Mouse (Mus musculus) stomach, postnatal 0 days (tissue): ENCODE measurements around the gene Cox10. TPM values are rescaled to one million over a fixed set of nuclear protein-coding genes. Genes with fewer than 3 reads are reported as not detected.
A peak's percentile ranks its signal among the peaks of the same experiment; 100 is the strongest.

Experiments
- ATAC-seq: fragments of 200-750 bp; cut with Nextera tagmentation; 2 replicates; pipeline ENCODE4 v1.8.0; 2017; ENCODE audit not compliant: low FRiP score, low TSS enrichment
- DNase-seq: peaks from one replicate; pipeline ENCODE4 v3.0.0-alpha.2; 2016; ENCODE audit warnings: low spot score
- H3K27ac ChIP-seq: fragments of 300-500 bp; sonication (generic); replicated peaks from 2 replicates; pipeline ENCODE4 v1.5.1; 2014; ENCODE audit warnings: mild to moderate bottlenecking, control low read depth
- H3K27me3 ChIP-seq: fragments of 300-500 bp; sonication (generic); 2 replicates; pipeline ENCODE4 v1.6.1; 2014; ENCODE audit warnings: low read length; ENCODE audit not compliant: control insufficient read depth, insufficient read depth
- H3K36me3 ChIP-seq: fragments of 300-500 bp; sonication (generic); 2 replicates; pipeline ENCODE4 v1.6.1; 2014; ENCODE audit warnings: low read length, mixed read lengths; ENCODE audit not compliant: control insufficient read depth, insufficient read depth
- H3K4me1 ChIP-seq: fragments of 300-500 bp; sonication (generic); replicated peaks from 2 replicates; pipeline ENCODE4 v1.6.1; 2014; ENCODE audit warnings: antibody characterized with exemption; ENCODE audit not compliant: control insufficient read depth, insufficient read depth
- H3K4me2 ChIP-seq: fragments of 300-500 bp; sonication (generic); replicated peaks from 2 replicates; pipeline ENCODE4 v1.6.1; 2014; ENCODE audit warnings: low read depth, mild to moderate bottlenecking, control low read depth, moderate library complexity
- H3K4me3 ChIP-seq: fragments of 300-500 bp; sonication (generic); 2 replicates; pipeline ENCODE4 v1.5.1; 2014; ENCODE audit warnings: low read depth, low read length, control low read depth
- H3K9ac ChIP-seq: fragments of 300-500 bp; sonication (generic); 2 replicates; pipeline ENCODE4 v1.6.1; 2014; ENCODE audit warnings: mild to moderate bottlenecking, low read length, control low read depth, mixed read lengths
- H3K9me3 ChIP-seq: fragments of 300-500 bp; sonication (generic); 2 replicates; pipeline ENCODE4 v1.6.1; 2016; ENCODE audit warnings: low read length; ENCODE audit not compliant: control insufficient read depth
- CTCF ChIP-seq: IDR thresholded peaks from 2 replicates; pipeline ENCODE4 v1.5.1; 2016; ENCODE audit warnings: antibody characterized with exemption, low read depth, mild to moderate bottlenecking, moderate library complexity
- EP300 ChIP-seq: optimal IDR thresholded peaks from 2 replicates; pipeline ENCODE3; 2016; ENCODE audit warnings: antibody characterized with exemption
- WGBS: fragments of 180-500 bp; shearing (Covaris S2); extraction: QIAGEN DNeasy Blood & Tissue Kit; methylation state at CpG from one replicate; pipeline ENCODE4 v1.1.7; 2014; 5-methylcytosine and 5-hydroxymethylcytosine counted together
- polyA plus RNA-seq: library from polyadenylated mRNA; unstranded; fragments of >200 nt; fragmentation: Nextera tagmentation; extraction: Ambion mirVana; gene quantifications from 2 replicates; pipeline ENCODE4 v1.2.1, GENCODE M21; 2015

Gene Cox10
- polyA plus RNA-seq, 1 experiment from 2014 or later = 16.9 TPM

- H3K4me3 ChIP-seq = no peak overlapping the region
- H3K4me1 ChIP-seq = peaks cover 4% of the 10 kb centered on the region
- H3K36me3 ChIP-seq = no peaks in the 10 kb centered on the region
- WGBS = 29% methylated on average over 9 of the region's 9 CpGs
- no peak for DNase-seq
- no peaks in the 10 kb centered on the region for H3K9me3 ChIP-seq
- ATAC-seq = no peak
- H3K4me2 ChIP-seq = no peak overlapping the region
- H3K27ac ChIP-seq = no peak overlapping the region
- H3K9ac ChIP-seq = no peak overlapping the region
- no peaks in the 10 kb centered on the region for H3K27me3 ChIP-seq
- TF ChIP-seq EP300 (no peak), CTCF (no peak)
Measured at GRCm38 (mm10) chr11:64022403-64023047, 56.7 kb downstream of the Cox10 start.

DNA sequence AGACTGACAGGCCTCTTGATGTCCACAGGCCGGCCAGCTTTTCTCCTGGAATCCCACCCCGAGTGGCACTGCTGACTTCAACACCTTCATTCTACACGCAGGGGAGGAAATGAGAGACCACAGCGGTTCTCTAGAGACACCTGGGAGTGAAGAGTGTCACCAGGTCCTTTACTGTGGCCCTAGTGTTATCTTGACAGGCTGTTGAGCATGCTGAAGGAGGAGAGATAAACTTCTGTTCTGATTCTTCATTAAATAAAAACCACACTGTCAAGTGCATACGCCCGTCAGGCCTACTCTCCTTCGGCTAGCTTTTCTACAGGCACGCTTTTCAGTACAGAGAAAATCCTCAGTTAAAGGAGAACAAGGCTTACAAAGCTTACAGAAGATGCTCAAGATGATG is 60.0 kb downstream of the Cox10 start:
- H3K36me3 ChIP-seq = no peaks in the 10 kb centered on the region
- no peak overlapping the region for H3K9ac ChIP-seq
- H3K9me3 ChIP-seq = no peaks in the 10 kb centered on the region
- no peak overlapping the region for H3K4me3 ChIP-seq
- 85% methylated on average over 8 of the region's 8 CpGs for WGBS
- ATAC-seq = no peak
- TF ChIP-seq CTCF = no peak
- TF ChIP-seq EP300 = no peak
- H3K27ac ChIP-seq = no peak overlapping the region
- no peak for DNase-seq
- peaks cover 4% of the 10 kb centered on the region; the same call in 1 of the 2 replicates for H3K4me1 ChIP-seq
- H3K27me3 ChIP-seq = no peaks in the 10 kb centered on the region
- H3K4me2 ChIP-seq = no peak overlapping the region

GRCm38 (mm10) chr11:64018165-64018564 is 61.1 kb downstream of the Cox10 start:
- H3K27me3 ChIP-seq = no peaks in the 10 kb centered on the region
- TF ChIP-seq CTCF (no peak), EP300 (no peak)
- ATAC-seq (no peak), DNase-seq (no peak)
- H3K4me3 ChIP-seq = no peak overlapping the region
- no peaks in the 10 kb centered on the region for H3K9me3 ChIP-seq
- no peak overlapping the region for H3K27ac ChIP-seq
- no peak overlapping the region for H3K4me2 ChIP-seq
- H3K36me3 ChIP-seq = no peaks in the 10 kb centered on the region
- 0 out of 2 replicates have a peak, but pooled peaks cover 4% of the 10 kb centered on the region for H3K4me1 ChIP-seq
- H3K9ac ChIP-seq = no peak overlapping the region
- 87% methylated on average over 5 of the region's 5 CpGs for WGBS

DNA sequence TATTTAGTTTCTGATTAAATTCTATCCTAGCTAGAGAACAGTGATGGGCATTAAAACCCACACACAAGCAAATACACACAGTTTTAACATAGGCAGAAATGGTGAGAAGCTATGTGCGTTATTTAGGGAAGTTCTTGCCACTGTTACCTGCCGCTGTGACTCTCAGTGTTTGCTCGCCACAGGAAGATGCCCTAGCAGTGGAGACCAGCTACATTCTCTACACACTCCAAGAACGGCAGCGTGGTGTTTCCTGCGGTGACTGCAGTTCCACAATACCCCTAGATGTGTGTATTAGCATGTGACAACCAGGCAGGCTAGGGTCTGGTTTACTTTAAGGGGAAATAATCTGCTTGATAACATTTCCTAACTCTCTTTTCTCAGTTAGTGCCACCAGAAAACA is 64.0 kb downstream of the Cox10 start:
- no peaks in the 10 kb centered on the region for H3K4me1 ChIP-seq
- TF ChIP-seq EP300 = no peak
- no peak for TF ChIP-seq CTCF
- no peak for ATAC-seq

GRCm38 (mm10) chr11:64010724-64011496 is 68.4 kb downstream of the Cox10 start:
- no peaks in the 10 kb centered on the region for H3K36me3 ChIP-seq
- TF ChIP-seq EP300 (no peak), CTCF (no peak)
- H3K27ac ChIP-seq = no peak overlapping the region
- ATAC-seq (peak; percentile 61), DNase-seq (peak; percentile 56)
- H3K4me3 ChIP-seq = no peak overlapping the region
- no peaks in the 10 kb centered on the region for H3K27me3 ChIP-seq
- H3K4me2 ChIP-seq = no peak overlapping the region
- no peak overlapping the region for H3K9ac ChIP-seq
- H3K9me3 ChIP-seq = no peaks in the 10 kb centered on the region
- WGBS = 54% methylated on average over 22 of the region's 22 CpGs
- no peaks in the 10 kb centered on the region for H3K4me1 ChIP-seq

More for the DNA sequence above, 64.0 kb downstream of the Cox10 start:
- Histone ChIP-seq H3K9me3 (no peaks in the 10 kb centered on the region), H3K4me2 (no peak overlapping the region), H3K9ac (no peak overlapping the region), H3K27me3 (no peaks in the 10 kb centered on the region), H3K36me3 (no peaks in the 10 kb centered on the region), H3K27ac (no peak overlapping the region), H3K4me3 (no peak overlapping the region)
- no peak for DNase-seq
- 79% methylated on average over 6 of the region's 6 CpGs for WGBS

- H3K4me1 ChIP-seq = peaks cover 3% of the 10 kb centered on the region; the same call in 1 of the 2 replicates
- H3K4me3 ChIP-seq = no peak overlapping the region
- no peaks in the 10 kb centered on the region for H3K36me3 ChIP-seq
- DNase-seq = no peak
- H3K27ac ChIP-seq = no peak overlapping the region
- 70% methylated on average over 4 of the region's 4 CpGs for WGBS
- TF ChIP-seq CTCF (no peak), EP300 (no peak)
- no peaks in the 10 kb centered on the region for H3K27me3 ChIP-seq
- no peak overlapping the region for H3K9ac ChIP-seq
- ATAC-seq = no peak
- H3K9me3 ChIP-seq = no peaks in the 10 kb centered on the region
- no peak overlapping the region for H3K4me2 ChIP-seq
Measured at GRCm38 (mm10) chr11:64004152-64004551, 75.1 kb downstream of the Cox10 start.
